ENCODE assay signal across 43 mouse cellular contexts in genomic region chr1:88137264-88137663, GRCm38 (mm10). TPM values are rescaled to one million over a fixed set of nuclear protein-coding genes. Genes with fewer than 3 reads are reported as not detected.
"Had no signal": no experiment of that assay in that cellular context is flagged by ENCODE, and none has a peak within 500 bp of the region (broad histone marks: within the 10 kb centered on the region; RNA-seq: fewer than 3 reads in every experiment).

No protein-coding gene starts in this region.

- ATAC-seq: liver, embryonic 12.5 days; lung, postnatal 0 days; midbrain, embryonic 13.5 days; midbrain, embryonic 15.5 days; midbrain, embryonic 16.5 days had no signal

- H3K27me3 ChIP-seq: limb, embryonic 12.5 days; limb, embryonic 13.5 days; limb, embryonic 15.5 days; liver, embryonic 13.5 days; liver, embryonic 15.5 days; lung, embryonic 15.5 days; megakaryocyte, embryonic 14.5 days; midbrain, embryonic 12.5 days; midbrain, embryonic 13.5 days; midbrain, embryonic 15.5 days had no signal

- H3K9ac ChIP-seq: limb, embryonic 12.5 days; limb, embryonic 13.5 days; limb, embryonic 15.5 days; liver, embryonic 12.5 days; liver, embryonic 13.5 days; liver, embryonic 14.5 days; liver, embryonic 15.5 days; lung, embryonic 14.5 days; lung, embryonic 15.5 days; midbrain, embryonic 12.5 days; midbrain, embryonic 13.5 days; midbrain, embryonic 15.5 days had no signal

- H3K27ac ChIP-seq: left cerebral cortex, adult 2 months; limb, embryonic 10.5 days; limb, embryonic 12.5 days; limb, embryonic 13.5 days; limb, embryonic 15.5 days; liver, embryonic 12.5 days; liver, embryonic 13.5 days; liver, embryonic 14.5 days; liver, embryonic 15.5 days; lung, embryonic 15.5 days; macrophage; midbrain, embryonic 10.5 days; midbrain, embryonic 12.5 days; midbrain, embryonic 13.5 days; midbrain, embryonic 15.5 days had no signal

- H3K9me3 ChIP-seq: limb, embryonic 10.5 days; limb, embryonic 12.5 days; limb, embryonic 13.5 days; limb, embryonic 15.5 days; liver, embryonic 12.5 days; liver, embryonic 13.5 days; liver, embryonic 15.5 days; lung, embryonic 15.5 days; megakaryocyte, embryonic 14.5 days; midbrain, embryonic 10.5 days; midbrain, embryonic 12.5 days; midbrain, embryonic 13.5 days; midbrain, embryonic 15.5 days had no signal

- H3K36me3 ChIP-seq: limb, embryonic 10.5 days; limb, embryonic 12.5 days; limb, embryonic 13.5 days; limb, embryonic 15.5 days; liver, embryonic 12.5 days; liver, embryonic 13.5 days; liver, embryonic 15.5 days; lung, embryonic 15.5 days; midbrain, embryonic 10.5 days; midbrain, embryonic 12.5 days; midbrain, embryonic 13.5 days; midbrain, embryonic 15.5 days had no signal

- H3K4me2 ChIP-seq: limb, embryonic 12.5 days; limb, embryonic 13.5 days; limb, embryonic 15.5 days; liver, embryonic 12.5 days; liver, embryonic 13.5 days; liver, embryonic 15.5 days; lung, embryonic 14.5 days; lung, embryonic 15.5 days; midbrain, embryonic 11.5 days; midbrain, embryonic 12.5 days; midbrain, embryonic 13.5 days; midbrain, embryonic 15.5 days had no signal

- H3K4me3 ChIP-seq: left cerebral cortex, adult 2 months; limb, embryonic 10.5 days; limb, embryonic 12.5 days; limb, embryonic 13.5 days; limb, embryonic 15.5 days; liver, embryonic 12.5 days; liver, embryonic 13.5 days; liver, embryonic 15.5 days; lung, embryonic 15.5 days; megakaryocyte, embryonic 14.5 days; midbrain, embryonic 10.5 days; midbrain, embryonic 12.5 days; midbrain, embryonic 13.5 days; midbrain, embryonic 15.5 days; myocyte had no signal

- H3K4me1 ChIP-seq: lung, embryonic 15.5 days; midbrain, embryonic 13.5 days had no signal

- DNase-seq: layer of hippocampus, postnatal 36 days; left cerebral cortex, postnatal 4 days; liver, embryonic 13.5 days; lung, adult 18-20 months; lung, adult 2 months; lung, embryonic 14.5 days; lung, postnatal 14 days; lung, postnatal 4 days; midbrain, embryonic 14.5 days had no signal

RNA-seq across cellular contexts. Expression of gene Ugt1a6a, which starts 2.7 kb away (rescaled TPM):
- total RNA-seq: megakaryocyte-erythroid progenitor cell, adult 5-6 weeks had no signal
- polyA plus RNA-seq: midbrain, embryonic 10.5 days; midbrain, embryonic 11.5 days had no signal

RNA-seq across cellular contexts. Expression of gene Ugt1a5, which starts 28.5 kb away (rescaled TPM):
- total RNA-seq: layer of hippocampus, postnatal 36 days; left cerebral cortex, adult 18-20 months; left cerebral cortex, postnatal 10 days; left cerebral cortex, postnatal 25 days; left cerebral cortex, postnatal 36 days; megakaryocyte-erythroid progenitor cell, adult 5-6 weeks; midbrain, postnatal 0 days; monocyte, adult 5-6 weeks had no signal
- polyA plus RNA-seq: limb, embryonic 10.5 days; limb, embryonic 11.5 days; limb, embryonic 12.5 days; limb, embryonic 13.5 days; limb, embryonic 15.5 days; liver, embryonic 12.5 days; liver, embryonic 13.5 days; liver, embryonic 15.5 days; lung, embryonic 14.5 days; lung, embryonic 15.5 days; lung, embryonic 16.5 days; lung, postnatal 0 days; macrophage; midbrain, embryonic 10.5 days; midbrain, embryonic 11.5 days; midbrain, embryonic 12.5 days; midbrain, embryonic 13.5 days; midbrain, embryonic 14.5 days; midbrain, embryonic 15.5 days; midbrain, embryonic 16.5 days; midbrain, postnatal 0 days; myocyte had no signal

RNA-seq across cellular contexts. Expression of gene Ugt1a6b, which starts 34.2 kb away (rescaled TPM):
- total RNA-seq: layer of hippocampus, postnatal 36 days; left cerebral cortex, adult 2 months; left cerebral cortex, postnatal 25 days; left cerebral cortex, postnatal 4 days had no signal
- polyA plus RNA-seq: limb, embryonic 10.5 days; limb, embryonic 11.5 days; limb, embryonic 12.5 days; limb, embryonic 13.5 days; lung, embryonic 14.5 days; midbrain, embryonic 10.5 days; midbrain, embryonic 11.5 days; midbrain, embryonic 12.5 days; midbrain, postnatal 0 days had no signal

RNA-seq across cellular contexts. Expression of gene Ugt1a8, which starts 49.7 kb away (rescaled TPM):
- total RNA-seq: layer of hippocampus, postnatal 36 days; left cerebral cortex, adult 18-20 months; left cerebral cortex, adult 2 months; left cerebral cortex, adult 8-10 months; left cerebral cortex, postnatal 10 days; left cerebral cortex, postnatal 14 days; left cerebral cortex, postnatal 25 days; left cerebral cortex, postnatal 36 days; left cerebral cortex, postnatal 4 days; megakaryocyte progenitor cell, adult 5-6 weeks; megakaryocyte, adult 5-6 weeks; megakaryocyte-erythroid progenitor cell, adult 5-6 weeks; midbrain, postnatal 0 days; monocyte, adult 5-6 weeks had no signal
- polyA plus RNA-seq: limb, embryonic 10.5 days; limb, embryonic 11.5 days; limb, embryonic 12.5 days; limb, embryonic 13.5 days; limb, embryonic 14.5 days; limb, embryonic 15.5 days; liver, embryonic 12.5 days; liver, embryonic 13.5 days; liver, embryonic 14.5 days; liver, embryonic 15.5 days; liver, embryonic 16.5 days; lung, adult 2 months; lung, embryonic 14.5 days; lung, embryonic 15.5 days; lung, embryonic 16.5 days; lung, postnatal 0 days; macrophage; midbrain, embryonic 10.5 days; midbrain, embryonic 11.5 days; midbrain, embryonic 12.5 days; midbrain, embryonic 13.5 days; midbrain, embryonic 14.5 days; midbrain, embryonic 15.5 days; midbrain, embryonic 16.5 days; midbrain, postnatal 0 days; myocyte had no signal
